Mouse (Mus musculus) MEL (cell line): Measurements from ENCODE around the gene Serpinf2.

Source experiments
- CTCF ChIP-seq, 3 experiments: IDR thresholded peaks in 2 of 3; conservative IDR thresholded peaks in 1 of 3; 2 replicates each; pipeline ENCODE4 v1.5.1; 2011 to 2012; ENCODE audit warnings: low read length in 3 of 3, low read depth in 2 of 3, mild to moderate bottlenecking in 2 of 3, improper control_type of control experiment in 1 of 3, inconsistent platforms in 1 of 3, mixed read lengths in 1 of 3, moderate library complexity in 1 of 3; ENCODE audit not compliant: control insufficient read depth in 1 of 3, insufficient read depth in 1 of 3, poor library complexity in 1 of 3, severe bottlenecking in 1 of 3
- E2F4 ChIP-seq: IDR thresholded peaks from 2 replicates; pipeline ENCODE4 v1.6.1; 2011; ENCODE audit warnings: low read depth, low read length, improper control_type of control experiment, borderline replicate concordance
- GABPA ChIP-seq: IDR thresholded peaks from 2 replicates; pipeline ENCODE4 v1.6.1; 2012; ENCODE audit warnings: low read depth, mild to moderate bottlenecking, inconsistent platforms, low read length, improper control_type of control experiment, moderate library complexity
- GATA1 ChIP-seq: IDR thresholded peaks from 2 replicates; pipeline ENCODE4 v1.6.1; 2011; ENCODE audit warnings: low read depth, low read length, improper control_type of control experiment
- MAFK ChIP-seq: IDR thresholded peaks from 2 replicates; pipeline ENCODE4 v1.6.1; 2011; ENCODE audit warnings: low read depth, mild to moderate bottlenecking, low read length, improper control_type of control experiment, borderline replicate concordance
- MYC ChIP-seq: IDR thresholded peaks from 2 replicates; pipeline ENCODE4 v1.6.1; 2011; ENCODE audit warnings: low read depth, mild to moderate bottlenecking, low read length, improper control_type of control experiment, moderate library complexity
- NELFE ChIP-seq: IDR thresholded peaks from 2 replicates; pipeline ENCODE4 v1.6.1; 2011; ENCODE audit warnings: low read depth, low read length, improper control_type of control experiment
- POLR2A ChIP-seq, 2 experiments: IDR thresholded peaks; 2 replicates each; pipeline ENCODE4 v1.6.1; 2011 to 2012; ENCODE audit warnings: low read length in 2 of 2, mild to moderate bottlenecking in 2 of 2, control low read depth in 1 of 2, improper control_type of control experiment in 1 of 2, low read depth in 1 of 2, moderate library complexity in 1 of 2; ENCODE audit not compliant: control insufficient read depth in 1 of 2, insufficient read depth in 1 of 2, poor library complexity in 1 of 2
- POLR2AphosphoS5 ChIP-seq: IDR thresholded peaks from 2 replicates; pipeline ENCODE4 v1.6.1; 2012; ENCODE audit warnings: low read depth, borderline replicate concordance, mild to moderate bottlenecking, inconsistent platforms, low read length, moderate library complexity, mixed read lengths
- RAD21 ChIP-seq: IDR thresholded peaks from 2 replicates; pipeline ENCODE4 v1.6.1; 2011; ENCODE audit warnings: mild to moderate bottlenecking, low read depth, low read length, improper control_type of control experiment
- TBP ChIP-seq: IDR thresholded peaks from 2 replicates; pipeline ENCODE4 v1.8.0; 2011; ENCODE audit warnings: low read depth, low read length, improper control_type of control experiment
- USF1 ChIP-seq: IDR thresholded peaks from 2 replicates; pipeline ENCODE4 v1.6.1; 2014; ENCODE audit warnings: low read depth, mild to moderate bottlenecking, inconsistent platforms, low read length, improper control_type of control experiment, moderate library complexity
- ZNF384 ChIP-seq: IDR thresholded peaks from 2 replicates; pipeline ENCODE4 v1.6.1; 2012; ENCODE audit warnings: low read depth, mild to moderate bottlenecking, inconsistent platforms, low read length, improper control_type of control experiment

DNA sequence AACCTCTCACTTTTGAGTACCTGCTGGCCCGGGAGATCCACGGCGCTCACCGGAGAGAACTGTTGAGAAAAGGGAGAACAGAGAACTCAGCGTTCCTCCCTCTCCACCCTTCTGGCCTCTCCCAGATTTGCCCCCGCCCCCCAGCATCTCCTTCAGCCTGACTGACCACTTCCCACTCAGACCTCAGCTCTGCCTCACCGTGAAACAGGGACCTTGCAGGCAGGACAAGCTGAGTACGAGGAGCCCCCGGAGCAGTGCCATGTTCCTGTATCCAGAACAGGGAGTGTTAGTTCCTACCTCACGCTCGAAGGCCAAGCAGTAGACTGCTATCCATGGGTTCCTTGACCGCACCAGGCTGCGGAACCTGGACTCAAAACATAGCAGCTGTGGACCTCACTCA is 1.2 kb downstream of the Serpinf2 start:
- TF ChIP-seq GABPA (no peak), CTCF (IDR thresholded peaks at IDR 0.05 in 2 of 3, conservative IDR thresholded peaks at IDR 0.05 in 1 of 3; ENCODE audit: control insufficient read depth in 1 of 3, insufficient read depth in 1 of 3, low read depth in 2 of 3, low read length in 3 of 3, poor library complexity in 1 of 3, severe bottlenecking in 1 of 3) (no peak), TBP (no peak), MYC (no peak), USF1 (no peak), RAD21 (no peak), ZNF384 (no peak), E2F4 (no peak), POLR2AphosphoS5 (no peak), NELFE (no peak), POLR2A (IDR thresholded peaks at IDR 0.05; ENCODE audit: control insufficient read depth in 1 of 2, insufficient read depth in 1 of 2, low read depth in 1 of 2, low read length in 2 of 2, poor library complexity in 1 of 2) (no peak), GATA1 (no peak), MAFK (no peak)
